Mouse (Mus musculus) heart, postnatal 10 days (tissue): ENCODE data around the gene Mfsd12. TPM values are rescaled to one million over a fixed set of nuclear protein-coding genes. Genes with fewer than 3 reads are reported as not detected.

Experiments used
- DNase-seq, 2 experiments: peaks; one replicate each; pipeline ENCODE4 v3.0.0; 2021
- intact Hi-C: fragments of 180-260 bp; cut with DNase I; formaldehyde crosslinking; loops from one replicate; pipeline ENCODE4 v1.15.1; 2025
- total RNA-seq, 2 experiments: library from RNA; stranded (reverse); gene quantifications; 2 replicates each; pipeline ENCODE4 v1.2.3; 2021

The Mfsd12 gene
- total RNA-seq, 2 experiments from 2014 or later, result 11.6 to 14.4 TPM

GRCm38 (mm10) chr10:81326858-81327257 lies 30.4 kb upstream of the Mfsd12 start:
- intact Hi-C loops, result loop anchor here (2.0 kb wide), 1 partner anchor 14 kb away; no protein-coding TSS in a partner anchor
- DNase-seq, result peak; percentile 59 to 65

- DNase-seq, result no peak
- intact Hi-C loops, result loop anchor here (2.0 kb wide), 1 partner anchor 13 kb away; no protein-coding TSS in a partner anchor
Observed at GRCm38 (mm10) chr10:81327959-81328358, 29.3 kb upstream of the Mfsd12 start.

DNA sequence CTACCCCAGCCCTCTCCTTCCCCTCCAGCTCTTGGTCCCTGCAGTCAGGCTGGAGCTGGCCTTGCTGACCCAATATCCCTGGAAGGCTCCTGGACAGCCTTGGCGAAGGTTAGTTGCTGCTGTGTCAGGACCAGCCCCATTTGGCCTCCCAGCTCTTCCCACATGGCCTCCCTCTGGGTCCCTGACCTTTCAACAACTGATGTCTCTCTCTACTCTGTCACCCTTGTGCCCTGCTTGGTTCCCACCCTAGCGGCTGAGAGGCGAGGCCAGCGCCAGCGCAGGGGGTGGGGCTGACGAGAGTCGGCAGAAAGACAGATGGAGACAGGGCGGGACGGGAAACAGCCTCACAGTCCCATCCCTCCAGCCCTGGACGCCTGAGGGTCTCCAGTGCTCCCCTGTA lies 28.9 kb upstream of the Mfsd12 start, which contains the start of gene Tbxa2r:
Tbxa2r (plus strand) TSS at position 346 of the 400 bp plus-strand sequence.
- intact Hi-C loops, result no loop called here

DNA sequence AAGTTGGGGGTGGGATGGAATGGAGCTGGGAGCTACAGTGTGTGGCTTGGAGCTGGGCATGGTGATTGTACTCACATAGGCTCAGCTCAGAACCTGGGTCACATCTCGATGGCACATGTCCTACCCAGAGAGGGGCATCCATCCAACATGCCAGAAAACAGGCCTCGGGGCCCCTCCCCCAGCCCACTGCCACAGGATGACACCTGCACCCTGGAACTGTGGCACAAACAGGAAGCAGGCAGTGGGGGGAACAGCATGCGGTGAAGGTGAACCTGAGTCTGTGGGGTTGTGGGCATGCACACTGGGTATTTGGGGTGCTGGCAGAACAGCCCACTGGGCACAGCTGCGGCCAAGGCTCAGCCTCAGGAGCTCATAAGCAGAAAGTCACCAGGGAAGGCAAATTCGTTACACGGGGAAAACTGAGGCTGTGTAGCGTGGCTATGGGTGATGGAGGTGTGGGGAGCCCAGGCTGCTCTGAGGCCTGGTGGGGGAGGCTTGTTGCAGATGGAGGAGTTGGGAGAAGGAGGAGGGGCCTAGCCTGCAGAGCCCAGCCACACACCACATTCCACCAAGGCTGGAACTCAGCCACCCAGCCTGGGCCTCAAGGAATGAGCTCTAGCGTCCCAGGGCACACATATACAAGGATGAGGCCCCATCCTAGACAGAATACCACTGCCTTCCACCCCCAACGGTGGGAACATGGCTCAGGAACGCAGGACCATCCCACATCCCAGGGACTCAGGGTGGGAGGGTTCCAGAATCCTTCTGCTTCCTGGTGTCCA lies 27.9 kb upstream of the Mfsd12 start:
- peak; percentile 68 to 78 for DNase-seq
- intact Hi-C loops, result no loop called here

More for the DNA sequence above, 28.9 kb upstream of the Mfsd12 start, which contains the start of gene Tbxa2r:
- peak; percentile 83 to 85 for DNase-seq

DNA sequence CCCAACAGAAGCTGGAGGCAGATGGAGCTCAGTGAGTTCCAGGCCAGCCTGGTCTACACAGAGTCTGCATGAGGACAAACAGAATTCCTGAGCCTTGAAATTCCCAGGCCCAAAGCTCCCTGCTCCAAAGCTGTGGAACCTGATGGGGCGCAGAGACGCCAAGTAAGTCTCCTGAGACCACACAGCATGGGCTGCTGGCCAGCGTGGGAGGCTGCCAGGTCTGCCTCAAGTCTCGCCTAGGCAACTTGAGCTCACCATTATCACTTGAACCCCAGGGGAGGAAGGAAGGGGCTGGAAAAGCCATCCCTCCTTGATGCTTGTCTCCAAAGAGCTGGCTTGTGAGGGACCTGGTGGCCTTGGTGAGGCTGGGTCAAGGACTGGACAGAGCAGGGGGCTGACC lies 27.3 kb upstream of the Mfsd12 start:
- DNase-seq, result peak; percentile 76 to 78
- intact Hi-C loops, result no loop called here

- intact Hi-C loops, result no loop called here
- DNase-seq, result no peak
Observed at GRCm38 (mm10) chr10:81332277-81332676, 25.0 kb upstream of the Mfsd12 start.

GRCm38 (mm10) chr10:81334324-81334723 lies 23.0 kb upstream of the Mfsd12 start:
- intact Hi-C loops, result no loop called here
- DNase-seq, result no peak

DNA sequence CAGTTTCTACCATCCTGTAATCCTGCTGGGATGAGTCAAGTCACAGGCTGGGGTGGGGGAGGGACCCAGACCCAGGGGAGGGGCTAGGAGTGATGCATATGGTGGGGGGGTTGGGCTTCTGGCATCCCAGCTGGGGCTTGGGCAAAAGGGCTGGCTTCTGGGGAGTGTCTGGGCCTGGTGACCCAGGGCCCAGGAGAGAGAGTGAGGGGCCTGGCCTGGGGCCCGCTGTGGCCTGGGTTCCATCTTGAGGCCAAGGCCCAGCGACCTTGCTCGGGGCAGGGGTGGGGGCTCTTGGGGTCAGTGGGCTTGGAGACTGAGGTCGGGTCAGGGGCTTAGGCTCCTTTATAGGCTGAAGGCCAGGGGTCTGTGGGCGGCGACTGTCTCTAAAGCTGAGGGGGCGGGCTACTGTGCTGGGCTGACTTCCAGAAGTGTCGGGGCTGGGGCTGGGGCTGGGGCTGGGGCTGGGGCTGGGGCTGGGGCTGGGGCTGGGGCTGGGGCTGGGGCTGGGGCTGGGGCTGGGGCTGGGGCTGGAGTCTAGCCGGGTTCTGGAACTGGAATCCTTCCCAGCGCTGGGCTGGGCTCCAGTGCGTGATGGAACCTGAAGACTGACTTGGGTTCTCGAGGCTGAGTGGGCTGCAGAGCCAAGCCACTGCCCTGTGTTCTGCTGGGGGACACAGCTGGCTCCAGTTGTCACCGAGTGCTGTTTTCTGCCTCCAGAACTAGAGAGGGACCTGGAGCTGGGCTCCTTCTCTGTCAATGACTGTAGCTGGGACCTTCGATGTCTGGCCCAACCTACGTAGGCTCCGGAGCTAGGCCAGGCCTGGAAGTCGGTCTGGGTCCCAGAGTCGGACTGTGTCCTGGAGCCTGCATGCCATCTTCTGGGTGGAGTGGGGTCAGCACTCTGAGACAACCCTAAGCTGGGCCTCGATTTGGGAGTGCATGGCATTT lies 21.6 kb upstream of the Mfsd12 start:
- DNase-seq, result peak; percentile 66 to 71

GRCm38 (mm10) chr10:81336558-81336957 lies 20.7 kb upstream of the Mfsd12 start:
- DNase-seq, result no peak
- intact Hi-C loops, result no loop called here

More for the DNA sequence above, 21.6 kb upstream of the Mfsd12 start:
- intact Hi-C loops, result no loop called here

DNA sequence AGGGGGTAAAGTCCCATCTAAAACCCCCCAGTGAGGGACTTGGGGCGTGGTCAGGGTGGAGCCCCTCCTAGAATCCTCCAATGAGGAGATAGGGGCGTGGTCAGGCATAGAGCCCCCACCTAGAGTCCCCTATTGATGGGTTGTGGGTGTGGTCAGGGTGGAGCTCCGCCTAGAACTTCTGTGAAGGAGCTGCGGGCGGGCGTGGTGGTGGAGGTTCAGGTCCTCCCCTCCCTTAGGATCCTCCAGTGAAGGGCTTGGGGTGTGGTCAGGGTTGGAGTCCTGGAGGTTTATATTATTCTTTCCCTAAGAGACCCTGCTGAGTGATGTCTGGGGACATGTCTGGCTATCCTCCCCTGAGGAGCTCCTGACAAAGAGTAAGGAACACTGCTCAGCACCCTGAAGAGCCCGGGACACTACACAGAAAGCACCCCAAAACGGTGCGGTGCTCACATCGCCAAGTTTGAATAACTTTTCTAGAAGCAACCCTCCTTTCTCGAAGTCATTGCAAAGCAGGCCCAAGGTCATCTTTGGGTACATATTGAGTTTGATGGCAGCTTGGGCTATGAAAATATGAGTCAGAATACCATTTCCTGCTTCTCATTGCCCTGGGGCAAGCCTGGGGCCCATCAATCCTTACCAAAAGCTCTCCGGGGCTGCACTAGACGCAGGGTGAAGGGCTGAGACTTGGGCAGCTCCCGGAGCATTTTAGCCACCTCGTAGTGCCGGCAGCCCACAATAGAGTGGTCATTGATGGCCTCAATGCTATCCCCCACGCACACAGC lies 16.5 kb upstream of the Mfsd12 start:
- intact Hi-C loops, result loop anchor here (2.0 kb wide), 1 partner anchor 14 kb away; no protein-coding TSS in a partner anchor
- DNase-seq, result no peak

GRCm38 (mm10) chr10:81341333-81341949 lies 15.8 kb upstream of the Mfsd12 start:
- intact Hi-C loops, result loop anchor here (2.0 kb wide), 1 partner anchor 15 kb away; no protein-coding TSS in a partner anchor
- DNase-seq, result peak; percentile 73 to 89

DNA sequence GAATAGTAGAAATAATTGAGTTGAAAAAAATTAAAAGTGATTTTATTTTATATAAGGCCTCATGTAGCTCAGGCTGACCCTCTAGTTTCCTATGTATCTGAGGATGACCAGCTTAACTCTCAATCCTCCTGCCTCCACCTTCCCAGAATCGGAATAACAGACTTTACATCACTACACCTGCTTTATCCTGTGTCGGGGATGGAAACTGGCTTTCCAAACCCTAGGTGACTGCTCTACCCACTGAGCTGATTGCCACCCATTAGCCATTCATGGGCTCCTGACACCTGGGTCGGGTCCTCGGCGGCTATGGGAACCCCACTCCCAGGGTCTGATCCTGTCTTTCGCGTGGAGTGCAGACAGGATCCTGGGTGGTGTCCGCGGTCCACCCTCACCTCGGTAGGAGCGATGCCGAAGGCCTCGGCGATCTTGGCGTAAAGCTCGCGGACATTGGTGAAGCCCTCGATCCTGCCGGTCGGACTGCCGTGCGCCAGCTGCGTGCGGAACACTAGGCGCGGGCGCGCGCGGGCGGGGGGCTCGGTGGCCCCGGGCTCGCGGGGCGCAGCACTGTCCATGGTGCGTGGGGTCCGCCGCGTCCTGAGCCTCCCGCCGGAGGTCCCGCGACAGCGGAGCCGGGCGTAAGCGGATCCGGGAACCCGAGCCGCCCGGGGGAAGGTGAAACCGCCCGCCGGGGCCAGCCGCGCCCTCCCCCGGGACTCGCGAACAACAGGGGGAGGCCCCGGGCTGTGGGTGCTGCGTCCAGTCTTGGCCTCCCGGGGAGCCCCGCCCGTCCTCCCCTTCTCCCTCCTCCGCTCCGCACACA lies 14.4 kb upstream of the Mfsd12 start, which contains the start of gene Gipc3:
Gipc3 (minus strand) TSS at position 581 of the 820 bp plus-strand sequence.
- no peak for DNase-seq
- intact Hi-C loops, result no loop called here

- intact Hi-C loops, result loop anchor here (2.0 kb wide), 1 partner anchor 56 kb away; no protein-coding TSS in a partner anchor
- peak in 1 of 2 experiments; percentile 67 for DNase-seq
Observed at GRCm38 (mm10) chr10:81344421-81345161, 12.7 kb upstream of the Mfsd12 start.

DNA sequence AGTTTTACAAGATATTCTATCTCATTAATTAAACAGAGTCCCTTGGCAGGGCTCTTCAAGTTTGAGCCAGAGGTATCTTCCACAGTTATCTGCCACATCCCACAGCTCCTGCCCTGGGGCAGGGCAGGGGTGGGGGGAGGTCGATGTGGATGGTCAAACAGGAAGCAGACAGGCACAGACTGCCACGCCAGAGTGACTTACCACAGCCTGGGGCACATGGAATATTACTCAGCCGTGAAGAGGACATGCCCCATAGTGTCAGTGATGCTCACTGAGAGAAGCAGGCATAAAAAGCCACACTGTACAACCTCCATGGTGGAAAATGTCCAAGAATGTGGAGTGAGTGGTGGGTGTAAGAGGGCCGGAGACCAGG lies 12.1 kb upstream of the Mfsd12 start:
- DNase-seq, result no peak
- intact Hi-C loops, result loop anchor here (2.0 kb wide), 1 partner anchor 56 kb away; no protein-coding TSS in a partner anchor

GRCm38 (mm10) chr10:81346453-81347067 lies 10.7 kb upstream of the Mfsd12 start:
- intact Hi-C loops, result no loop called here
- no peak for DNase-seq

DNA sequence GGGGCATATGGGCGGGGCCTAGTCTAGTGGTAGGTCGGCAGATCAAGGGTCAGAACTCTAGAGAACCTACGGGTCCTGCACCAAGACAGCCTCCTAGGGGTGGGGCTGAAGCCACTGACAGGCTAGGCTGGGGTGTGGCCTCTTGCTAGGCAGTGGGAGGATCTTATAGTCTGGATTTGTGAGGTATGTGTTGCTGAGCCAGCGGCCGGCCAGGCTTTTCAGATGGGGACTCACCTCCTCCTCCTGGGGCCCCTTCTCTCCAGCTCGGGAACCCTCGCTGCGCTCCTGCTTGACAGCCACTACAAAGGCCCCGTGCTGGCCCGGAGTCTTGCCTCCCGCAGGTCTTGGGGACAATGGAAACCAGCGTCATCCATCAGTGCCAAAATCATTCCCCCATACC lies 8.1 kb upstream of the Mfsd12 start:
- peak; percentile 54 to 61 for DNase-seq
- intact Hi-C loops, result no loop called here

GRCm38 (mm10) chr10:81349961-81350350 lies 7.3 kb upstream of the Mfsd12 start:
- DNase-seq, result no peak
- intact Hi-C loops, result no loop called here
